Mouse (Mus musculus) neural tube, embryonic 14.5 days (tissue): ENCODE measurements around the gene Msi1. TPM values are rescaled to one million over a fixed set of nuclear protein-coding genes. Genes with fewer than 3 reads are reported as not detected.
A peak's percentile ranks its signal among the peaks of the same experiment; 100 is the strongest.

ENCODE experiments used
- ATAC-seq: fragments of 200-750 bp; cut with Nextera tagmentation; 2 replicates; pipeline ENCODE4 v1.8.0; 2017; ENCODE audit warnings: low read depth, mild to moderate bottlenecking, moderate TSS enrichment, moderate library complexity
- H3K27ac ChIP-seq: fragments of 300-500 bp; sonication (generic); 2 replicates; pipeline ENCODE4 v1.5.1; 2014; ENCODE audit warnings: low read depth, mild to moderate bottlenecking, control low read depth, low read length, moderate library complexity, mixed read lengths
- H3K27me3 ChIP-seq: fragments of 300-500 bp; sonication (generic); 2 replicates; pipeline ENCODE4 v1.6.1; 2014; ENCODE audit warnings: low read length; ENCODE audit not compliant: control insufficient read depth, insufficient read depth
- H3K36me3 ChIP-seq: fragments of 300-500 bp; sonication (generic); 2 replicates; pipeline ENCODE4 v1.6.1; 2014; ENCODE audit warnings: low read length, mixed read lengths; ENCODE audit not compliant: control insufficient read depth, insufficient read depth
- H3K4me1 ChIP-seq: fragments of 300-500 bp; sonication (generic); 2 replicates; pipeline ENCODE4 v1.6.1; 2014; ENCODE audit warnings: low read length; ENCODE audit not compliant: control insufficient read depth, insufficient read depth
- H3K4me2 ChIP-seq: fragments of 300-500 bp; sonication (generic); 2 replicates; pipeline ENCODE4 v1.6.1; 2014; ENCODE audit warnings: mild to moderate bottlenecking, low read depth, low read length, control low read depth
- H3K4me3 ChIP-seq: fragments of 300-500 bp; sonication (generic); 2 replicates; pipeline ENCODE4 v1.5.1; 2014; ENCODE audit warnings: low read depth, low read length, control low read depth, mixed read lengths
- H3K9ac ChIP-seq: fragments of 300-500 bp; sonication (generic); replicated peaks from 2 replicates; pipeline ENCODE4 v1.6.1; 2014; ENCODE audit warnings: low read depth, mild to moderate bottlenecking, control low read depth, low read length, mixed read lengths
- H3K9me3 ChIP-seq: fragments of 300-500 bp; sonication (generic); 2 replicates; pipeline ENCODE4 v1.6.1; 2016; ENCODE audit warnings: low read length; ENCODE audit not compliant: control insufficient read depth
- WGBS: fragments of 180-500 bp; shearing (Covaris S2); extraction: QIAGEN DNeasy Blood & Tissue Kit; methylation state at CpG from one replicate; pipeline ENCODE4 v1.1.7; 2014; 5-methylcytosine and 5-hydroxymethylcytosine counted together
- polyA plus RNA-seq: library from polyadenylated mRNA; unstranded; fragments of >200 nt; fragmentation: Nextera tagmentation; extraction: Ambion mirVana; gene quantifications from 2 replicates; pipeline ENCODE4 v1.2.1, GENCODE M21; 2014

The Msi1 gene
- polyA plus RNA-seq, 1 experiment from 2014 or later = 55.1 TPM

DNA sequence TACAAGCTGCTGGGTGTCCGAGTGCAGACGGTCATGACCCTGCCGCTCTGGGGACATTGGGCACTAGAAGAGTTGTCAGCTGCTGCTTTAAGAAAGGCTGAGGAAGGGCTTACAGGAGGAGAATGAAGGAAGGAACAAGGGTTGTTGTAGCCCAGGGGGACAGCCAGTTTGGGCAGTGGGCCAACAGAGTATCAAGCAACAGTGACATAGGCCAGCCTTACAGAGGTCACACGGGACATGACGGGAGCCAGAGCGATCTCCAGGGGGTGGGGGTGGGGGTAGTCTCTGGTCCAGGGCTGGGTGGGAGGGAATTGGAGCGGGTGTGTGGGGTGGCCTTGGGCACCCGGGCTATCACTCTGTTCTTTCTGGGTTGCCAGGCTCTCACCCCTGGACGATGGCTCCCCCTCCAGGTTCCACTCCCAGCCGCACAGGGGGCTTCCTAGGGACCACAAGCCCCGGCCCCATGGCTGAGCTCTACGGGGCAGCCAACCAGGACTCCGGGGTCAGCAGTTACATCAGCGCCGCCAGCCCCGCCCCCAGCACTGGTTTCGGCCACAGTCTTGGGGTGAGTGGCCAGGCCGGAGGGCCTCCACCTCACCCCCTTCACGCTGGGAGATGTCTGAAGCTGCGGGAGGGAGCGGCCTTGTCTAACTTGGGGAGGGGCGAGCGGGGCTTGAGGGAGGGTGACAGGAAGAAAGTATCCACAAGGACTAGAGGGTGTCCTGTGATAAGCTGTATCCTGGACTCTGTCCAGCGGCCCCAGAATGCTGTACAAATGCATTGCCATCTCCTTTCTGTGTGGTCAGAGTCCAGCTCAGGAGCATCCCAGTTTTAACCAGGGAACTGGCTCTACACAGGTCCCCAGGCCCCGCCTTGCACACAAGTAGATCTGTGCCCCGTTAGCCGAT lies 21.3 kb downstream of the Msi1 start:
- H3K27ac ChIP-seq = no peak overlapping the region

GRCm38 (mm10) chr5:115454422-115455090 lies 25.2 kb downstream of the Msi1 start:
- H3K36me3 ChIP-seq = peaks cover 36% of the 10 kb centered on the region
- ATAC-seq = peak; percentile 16; the same call in 1 of the 2 replicates

More for the DNA sequence above, 21.3 kb downstream of the Msi1 start:
- WGBS = 90% methylated on average over 27 of the region's 27 CpGs
- Histone ChIP-seq H3K4me1 (no peaks in the 10 kb centered on the region), H3K9ac (no peak overlapping the region), H3K4me3 (no peak overlapping the region), H3K27me3 (no peaks in the 10 kb centered on the region), H3K9me3 (no peaks in the 10 kb centered on the region), H3K36me3 (peaks cover 54% of the 10 kb centered on the region), H3K4me2 (no peak overlapping the region)
- no peak for ATAC-seq

DNA sequence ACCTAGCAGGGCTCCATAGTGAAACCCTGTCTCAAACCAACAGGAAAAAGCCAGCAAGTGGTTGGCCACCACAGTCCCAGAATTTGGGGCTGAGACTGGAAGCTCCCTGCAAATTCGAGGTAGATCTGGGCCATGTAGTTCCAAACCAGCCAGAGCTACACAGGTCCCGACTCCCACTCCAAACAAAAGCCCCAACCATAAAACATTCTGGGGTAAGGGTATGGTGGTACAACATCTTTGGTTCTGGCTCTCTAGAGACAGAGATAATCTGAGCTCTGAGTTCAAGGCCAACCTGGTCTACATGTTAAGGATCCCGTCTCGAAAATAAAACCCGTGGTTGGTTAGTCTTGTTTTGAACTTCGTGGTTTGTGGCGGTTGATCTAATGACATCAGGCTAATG lies 26.4 kb downstream of the Msi1 start:
- H3K27me3 ChIP-seq = no peaks in the 10 kb centered on the region
- H3K4me3 ChIP-seq = no peak overlapping the region
- peaks cover 28% of the 10 kb centered on the region for H3K36me3 ChIP-seq
- ATAC-seq = no peak
- no peaks in the 10 kb centered on the region for H3K9me3 ChIP-seq
- H3K27ac ChIP-seq = no peak overlapping the region
- H3K9ac ChIP-seq = no peak overlapping the region
- H3K4me2 ChIP-seq = no peak overlapping the region
- WGBS = 78% methylated on average over 7 of the region's 7 CpGs
- no peaks in the 10 kb centered on the region for H3K4me1 ChIP-seq

More at GRCm38 (mm10) chr5:115454422-115455090, 25.2 kb downstream of the Msi1 start:
- Histone ChIP-seq H3K9me3 (no peaks in the 10 kb centered on the region), H3K4me2 (no peak overlapping the region), H3K9ac (no peak overlapping the region), H3K27me3 (no peaks in the 10 kb centered on the region), H3K4me3 (no peak overlapping the region), H3K27ac (no peak overlapping the region), H3K4me1 (no peaks in the 10 kb centered on the region)
- 85% methylated on average over 12 of the region's 12 CpGs for WGBS

DNA sequence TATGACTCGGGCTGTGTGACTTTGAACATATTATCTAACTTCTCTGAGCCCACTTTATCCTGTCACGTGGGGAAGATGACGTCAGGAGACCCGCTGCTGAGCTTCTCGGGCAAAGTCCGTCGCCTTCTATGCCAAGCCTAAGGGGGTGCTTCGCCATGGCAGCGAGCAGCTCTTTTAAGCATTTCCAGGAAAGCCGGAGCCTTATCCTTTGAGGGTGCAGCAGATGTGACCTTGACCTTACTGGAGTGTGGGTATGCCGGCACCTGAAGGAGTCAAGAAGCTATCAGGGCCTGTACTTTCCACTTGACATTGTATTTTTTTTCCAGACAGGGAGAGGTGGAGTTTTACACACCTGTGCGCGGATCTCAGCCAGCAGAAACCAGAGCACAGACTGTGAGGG lies 29.5 kb downstream of the Msi1 start:
- Histone ChIP-seq H3K9ac (no peak overlapping the region), H3K27ac (no peak overlapping the region), H3K36me3 (peaks cover 9% of the 10 kb centered on the region), H3K4me3 (no peak overlapping the region), H3K4me2 (no peak overlapping the region), H3K27me3 (no peaks in the 10 kb centered on the region), H3K4me1 (no peaks in the 10 kb centered on the region), H3K9me3 (no peaks in the 10 kb centered on the region)
- 73% methylated on average over 13 of the region's 13 CpGs for WGBS
- ATAC-seq = no peak

DNA sequence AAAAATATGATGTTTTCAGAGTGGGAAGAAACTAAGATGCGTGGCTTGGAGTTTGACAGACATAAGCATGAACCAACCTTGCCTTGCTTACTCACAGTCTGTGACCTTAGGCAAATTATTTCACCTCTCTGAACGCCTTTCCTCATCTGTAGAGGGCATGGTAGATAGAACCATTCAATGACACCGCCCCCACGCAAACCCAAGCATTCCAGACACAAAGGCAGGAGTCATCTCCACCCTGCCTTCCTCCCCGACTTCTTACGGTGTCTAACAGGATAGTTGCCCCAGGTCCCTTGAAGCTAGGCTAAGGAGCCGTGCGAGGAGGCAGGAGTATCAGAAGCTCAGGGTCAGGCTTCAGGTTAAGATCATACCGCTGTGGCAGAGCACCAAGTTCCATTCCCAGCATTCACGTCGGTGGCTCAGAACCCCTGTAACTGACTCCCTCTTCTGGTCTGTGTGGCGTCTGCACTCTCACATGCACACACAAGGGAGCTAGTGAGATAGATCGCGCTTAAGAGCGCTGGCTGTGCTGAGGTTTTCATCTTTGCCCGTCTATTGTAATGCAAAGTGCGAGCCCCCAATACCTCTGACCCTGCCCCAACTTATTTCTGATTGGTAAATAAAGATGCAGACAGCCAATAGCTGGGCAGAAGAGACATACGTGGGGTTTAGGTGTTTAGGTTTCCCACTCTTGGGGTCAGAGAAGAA lies 35.2 kb downstream of the Msi1 start:
- Histone ChIP-seq H3K27me3 (no peaks in the 10 kb centered on the region), H3K4me1 (no peaks in the 10 kb centered on the region), H3K27ac (no peak overlapping the region), H3K4me3 (no peak overlapping the region), H3K9me3 (no peaks in the 10 kb centered on the region), H3K9ac (no peak overlapping the region), H3K36me3 (no peaks in the 10 kb centered on the region), H3K4me2 (no peak overlapping the region)
- WGBS = 82% methylated on average over 18 of the region's 18 CpGs
- ATAC-seq = no peak

GRCm38 (mm10) chr5:115465642-115466420 lies 36.4 kb downstream of the Msi1 start, which contains the start of gene Pla2g1b:
Gene Pla2g1b, plus strand, starts transcription at chr5:115466262.
- Histone ChIP-seq H3K4me1 (peaks cover 3% of the 10 kb centered on the region; the same call in 1 of the 2 replicates), H3K9me3 (no peaks in the 10 kb centered on the region), H3K36me3 (no peaks in the 10 kb centered on the region), H3K9ac (no peak within 1 kb of the TSS), H3K4me3 (no peak within 1 kb of the TSS), H3K27me3 (no peaks in the 10 kb centered on the region), H3K4me2 (no peak within 1 kb of the TSS), H3K27ac (no peak within 1 kb of the TSS)
- WGBS = 53% methylated on average over 9 of the region's 9 CpGs
- no peak for ATAC-seq

DNA sequence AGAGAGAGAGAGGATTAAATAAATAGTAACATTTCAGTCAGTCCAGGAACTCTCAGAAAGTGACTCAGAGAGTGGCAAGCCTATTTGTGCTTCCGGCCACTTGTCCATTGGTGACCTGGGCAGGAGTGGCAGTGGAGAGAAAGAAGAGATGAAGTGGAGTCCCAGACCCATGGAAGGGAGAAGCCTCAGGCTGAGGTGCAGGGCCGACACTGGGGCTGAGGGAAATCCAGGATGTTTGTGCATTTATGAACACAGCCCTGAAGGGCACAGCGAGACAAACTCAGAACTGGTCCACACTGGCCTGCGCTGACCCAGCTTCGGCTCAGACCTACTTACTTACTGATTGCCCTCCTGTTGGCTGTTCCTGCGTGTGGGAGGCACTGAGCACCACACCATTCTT lies 40.4 kb downstream of the Msi1 start:
- Histone ChIP-seq H3K27me3 (no peaks in the 10 kb centered on the region), H3K9me3 (no peaks in the 10 kb centered on the region), H3K4me3 (no peak overlapping the region), H3K9ac (no peak overlapping the region), H3K27ac (no peak overlapping the region), H3K4me1 (peaks cover 4% of the 10 kb centered on the region; the same call in 1 of the 2 replicates), H3K36me3 (no peaks in the 10 kb centered on the region), H3K4me2 (no peak overlapping the region)
- no peak for ATAC-seq
- 68% methylated on average over 6 of the region's 6 CpGs for WGBS

- no peaks in the 10 kb centered on the region for H3K27me3 ChIP-seq
- no peak overlapping the region for H3K27ac ChIP-seq
- H3K4me3 ChIP-seq = no peak overlapping the region
- WGBS = 25% methylated on average over 20 of the region's 20 CpGs
- H3K4me2 ChIP-seq = peak overlapping the region; percentile 19; the same call in 1 of the 2 replicates
- H3K9ac ChIP-seq = no peak overlapping the region
- no peaks in the 10 kb centered on the region for H3K9me3 ChIP-seq
- H3K36me3 ChIP-seq = no peaks in the 10 kb centered on the region
- H3K4me1 ChIP-seq = peaks cover 4% of the 10 kb centered on the region; the same call in 1 of the 2 replicates
- ATAC-seq = no peak
Observed at GRCm38 (mm10) chr5:115470766-115471531, 41.5 kb downstream of the Msi1 start.
